Mouse (Mus musculus) skeletal muscle tissue, adult 2 months (tissue): ENCODE results near the gene Simc1.

ENCODE experiments used
- DNase-seq: peaks from one replicate; pipeline ENCODE4 v3.0.0-alpha.2; 2012; ENCODE audit warnings: low read depth, low spot score

The Simc1 gene

GRCm38 (mm10) chr13:54582860-54583259 is 79.3 kb downstream of the Simc1 start:
- DNase-seq = no peak

DNA sequence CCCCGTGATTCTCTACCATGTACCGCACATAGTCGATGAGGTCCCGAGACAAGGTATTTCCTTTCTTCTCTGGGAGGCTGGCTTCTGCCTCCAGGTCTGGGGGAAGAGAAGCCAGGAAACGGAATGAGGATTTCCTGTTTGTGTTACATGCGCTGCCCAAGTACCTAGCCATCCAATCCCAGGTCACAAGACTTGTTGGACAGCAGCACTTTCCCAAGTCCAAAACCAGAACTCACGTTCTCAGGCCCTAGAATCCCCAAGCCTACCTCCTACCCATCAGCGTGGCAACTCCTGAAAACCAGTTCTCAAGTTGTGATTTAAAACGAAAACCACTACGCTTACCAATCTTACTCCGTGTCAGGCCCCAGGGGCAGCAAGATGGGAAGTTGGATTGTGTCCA is 82.3 kb downstream of the Simc1 start:
- no peak for DNase-seq

DNA sequence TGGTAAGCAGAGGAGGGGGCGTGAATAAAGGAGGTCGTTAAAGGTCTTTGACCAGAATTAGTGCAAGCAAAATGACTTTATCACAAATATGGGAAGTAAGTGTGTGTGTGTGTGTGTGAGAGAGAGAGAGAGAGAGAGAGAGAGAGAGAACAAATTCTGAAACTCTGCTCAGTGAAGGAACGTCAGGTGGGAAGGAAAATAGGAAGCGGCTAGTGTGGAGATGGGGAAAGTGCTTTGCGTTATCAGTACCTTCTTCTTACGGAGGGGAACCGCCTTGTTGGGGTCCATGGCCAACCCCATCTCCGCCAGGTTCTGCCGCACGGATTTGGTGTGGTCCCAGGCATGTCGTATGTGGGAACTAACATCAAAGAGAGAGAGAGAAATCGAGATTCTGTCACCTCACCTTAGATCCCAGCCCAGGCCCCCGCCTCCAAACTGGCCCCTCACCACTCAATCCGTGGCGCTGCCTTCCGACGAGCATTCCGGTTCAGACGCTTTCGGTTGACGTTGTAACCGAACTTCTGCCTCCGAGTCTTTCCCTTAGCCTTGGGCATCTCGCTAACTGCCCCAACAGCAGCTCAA is 85.9 kb downstream of the Simc1 start:
- no peak for DNase-seq

DNA sequence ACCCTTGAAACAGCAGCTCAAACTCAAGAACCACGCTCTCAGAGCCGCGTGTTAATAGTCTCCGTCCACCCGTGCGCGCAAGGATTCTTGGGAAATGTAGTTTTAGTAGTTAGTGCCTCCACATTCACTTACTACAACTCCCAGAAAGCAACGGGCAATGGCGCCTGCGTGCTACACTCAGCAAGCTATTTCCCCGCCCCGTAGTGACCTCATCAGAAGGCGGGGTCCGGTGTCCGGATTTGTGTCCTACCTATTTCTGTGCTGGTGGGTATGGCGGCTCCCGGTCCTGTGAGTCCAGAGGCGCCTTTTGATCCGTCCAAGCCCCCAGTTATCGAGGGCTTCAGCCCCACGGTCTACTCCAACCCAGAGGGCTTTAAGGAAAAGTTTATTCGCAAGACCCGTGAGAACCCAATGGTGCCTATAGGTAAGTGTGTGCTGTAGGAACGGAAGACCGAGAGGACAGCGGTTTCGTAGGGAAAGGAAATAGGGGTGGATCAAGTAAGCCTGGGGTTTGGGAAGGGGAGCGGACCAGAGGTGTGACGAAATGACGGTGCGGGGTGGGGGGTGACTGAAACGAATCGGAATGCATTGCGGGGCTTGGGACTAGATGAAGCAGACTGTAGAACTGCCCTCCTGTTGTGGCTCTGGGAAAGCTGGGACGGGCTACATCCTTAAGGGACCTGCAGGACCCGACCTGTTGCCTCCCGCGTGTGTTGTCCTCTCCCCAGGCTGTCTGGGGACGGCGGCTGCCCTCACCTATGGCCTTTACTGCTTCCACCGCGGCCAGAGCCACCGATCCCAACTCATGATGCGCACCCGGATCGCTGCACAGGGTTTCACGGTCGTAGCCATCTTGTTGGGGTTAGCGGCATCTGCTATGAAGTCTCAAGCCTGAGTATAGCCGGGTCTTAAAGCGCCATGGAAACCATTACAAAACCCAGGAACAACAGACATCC is 86.7 kb downstream of the Simc1 start, which contains the start of the genes Nop16 and Higd2a:
Nop16 (minus strand) TSS at position 95 of the 956 bp plus-strand sequence.
Higd2a (plus strand) TSS at position 212 of the 956 bp plus-strand sequence.
- DNase-seq = peak; percentile 96

DNA sequence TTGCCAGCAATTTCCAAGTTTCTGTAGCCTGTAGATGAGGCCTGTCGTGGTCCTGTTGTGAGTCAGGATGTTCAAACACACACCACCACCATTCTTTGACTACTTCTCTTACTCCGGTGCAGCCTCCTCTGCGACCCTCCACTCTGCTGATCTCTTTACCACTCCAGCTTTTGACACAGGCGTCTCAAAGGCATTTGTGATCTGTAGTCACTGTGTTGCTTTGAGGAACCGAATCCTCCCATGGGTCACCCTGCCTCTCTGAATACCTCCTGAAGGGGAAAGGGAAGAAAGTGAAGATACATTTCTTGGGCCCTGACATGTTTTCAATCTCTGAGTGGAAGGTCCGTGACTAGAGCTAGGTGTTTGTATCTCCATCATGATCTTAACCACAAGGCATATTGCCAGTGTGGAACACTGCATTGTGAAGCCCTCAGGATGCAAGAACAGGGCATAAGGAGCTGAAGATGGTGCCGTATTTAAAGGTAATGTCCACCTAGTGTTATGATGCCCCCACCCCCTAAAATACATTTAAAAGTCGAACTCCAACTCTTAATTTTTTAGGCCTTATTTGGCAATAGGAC is 88.3 kb downstream of the Simc1 start:
- no peak for DNase-seq

- DNase-seq = no peak
These were observed 90.0 kb downstream of the Simc1 start for GRCm38 (mm10) chr13:54593617-54594016.

DNA sequence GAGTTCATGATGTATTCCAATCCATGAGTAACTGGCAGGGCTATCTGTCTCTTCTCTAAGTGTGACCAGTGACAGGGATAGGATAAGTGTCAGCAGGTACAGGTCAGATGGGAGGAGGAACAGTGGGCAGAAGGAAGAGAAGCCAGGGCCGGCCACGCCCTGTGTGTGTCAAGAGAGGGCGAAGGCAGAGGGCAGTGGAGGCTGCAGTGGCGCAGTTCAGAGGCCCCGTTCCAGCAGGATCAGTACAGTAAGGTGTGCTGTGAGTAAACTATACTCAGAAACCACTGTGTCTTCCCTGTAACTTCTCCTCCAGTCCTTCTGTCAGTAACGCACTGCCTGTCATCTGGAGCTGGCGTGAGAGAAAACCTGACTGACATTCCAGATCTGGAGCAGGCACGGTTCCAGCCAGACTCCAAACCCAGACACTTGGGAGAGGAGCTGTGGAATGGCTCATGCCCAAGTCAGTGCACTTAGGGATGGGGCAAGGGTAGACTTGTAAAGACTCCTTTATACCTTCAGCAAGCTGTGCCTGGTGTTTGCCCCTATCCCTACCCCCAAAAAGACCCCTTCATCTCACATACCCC is 92.6 kb downstream of the Simc1 start:
- DNase-seq = no peak

- no peak for DNase-seq
These were observed 93.3 kb downstream of the Simc1 start for GRCm38 (mm10) chr13:54596870-54597269.

- no peak for DNase-seq
These were observed 95.1 kb downstream of the Simc1 start for GRCm38 (mm10) chr13:54598622-54599143.
